Mouse (Mus musculus): Measurements from ENCODE around the gene Jmjd6. TPM values are rescaled to one million over a fixed set of nuclear protein-coding genes. Genes with fewer than 3 reads are reported as not detected.

The Jmjd6 gene
- total RNA-seq, 2 experiments from 2014 or later, result 18.4 to 28.1 TPM

GRCm38 (mm10) chr11:116808811-116809395, 34.3 kb downstream of the Jmjd6 start:
- no peak for DNase-seq (ENCODE audit: low spot score)

DNA sequence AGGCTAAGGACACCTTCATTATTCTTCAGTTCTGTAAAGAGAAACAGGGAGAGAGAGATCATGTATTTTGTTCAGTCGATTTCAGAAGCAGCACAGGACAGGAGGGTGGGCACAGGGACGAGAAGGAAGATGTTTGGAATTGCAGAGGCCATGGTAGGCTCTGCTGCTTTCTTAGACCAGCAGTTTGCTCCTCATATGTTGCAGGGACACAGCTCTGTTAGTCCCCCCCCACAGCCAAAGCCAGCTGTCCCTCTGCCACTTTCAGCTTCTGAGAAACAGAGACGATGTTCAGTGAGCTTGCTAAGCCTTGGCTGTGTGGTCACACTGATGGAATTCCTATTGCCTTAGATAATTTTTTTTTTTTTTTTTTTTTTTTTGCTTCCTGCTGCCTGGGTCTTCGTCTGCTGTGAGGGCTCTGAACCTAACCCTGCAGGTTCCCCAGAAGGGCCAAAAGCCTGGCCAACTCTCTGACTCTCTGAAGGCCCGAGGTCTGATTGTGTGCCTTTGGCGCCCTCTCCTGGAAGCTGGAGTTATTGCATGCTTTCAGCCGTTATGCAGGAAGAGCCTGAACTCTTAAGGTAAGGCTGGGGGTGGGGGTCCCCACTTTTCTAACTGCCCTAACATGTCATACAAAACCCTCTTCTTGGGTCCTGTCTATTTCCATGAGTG, 35.2 kb downstream of the Jmjd6 start:
- DNase-seq (ENCODE audit: low spot score), result peak; percentile 91

GRCm38 (mm10) chr11:116807526-116807925, 35.7 kb downstream of the Jmjd6 start:
- DNase-seq (ENCODE audit: low spot score), result no peak

- DNase-seq (ENCODE audit: low spot score), result no peak
Measured at GRCm38 (mm10) chr11:116807116-116807515, 36.1 kb downstream of the Jmjd6 start.

DNA sequence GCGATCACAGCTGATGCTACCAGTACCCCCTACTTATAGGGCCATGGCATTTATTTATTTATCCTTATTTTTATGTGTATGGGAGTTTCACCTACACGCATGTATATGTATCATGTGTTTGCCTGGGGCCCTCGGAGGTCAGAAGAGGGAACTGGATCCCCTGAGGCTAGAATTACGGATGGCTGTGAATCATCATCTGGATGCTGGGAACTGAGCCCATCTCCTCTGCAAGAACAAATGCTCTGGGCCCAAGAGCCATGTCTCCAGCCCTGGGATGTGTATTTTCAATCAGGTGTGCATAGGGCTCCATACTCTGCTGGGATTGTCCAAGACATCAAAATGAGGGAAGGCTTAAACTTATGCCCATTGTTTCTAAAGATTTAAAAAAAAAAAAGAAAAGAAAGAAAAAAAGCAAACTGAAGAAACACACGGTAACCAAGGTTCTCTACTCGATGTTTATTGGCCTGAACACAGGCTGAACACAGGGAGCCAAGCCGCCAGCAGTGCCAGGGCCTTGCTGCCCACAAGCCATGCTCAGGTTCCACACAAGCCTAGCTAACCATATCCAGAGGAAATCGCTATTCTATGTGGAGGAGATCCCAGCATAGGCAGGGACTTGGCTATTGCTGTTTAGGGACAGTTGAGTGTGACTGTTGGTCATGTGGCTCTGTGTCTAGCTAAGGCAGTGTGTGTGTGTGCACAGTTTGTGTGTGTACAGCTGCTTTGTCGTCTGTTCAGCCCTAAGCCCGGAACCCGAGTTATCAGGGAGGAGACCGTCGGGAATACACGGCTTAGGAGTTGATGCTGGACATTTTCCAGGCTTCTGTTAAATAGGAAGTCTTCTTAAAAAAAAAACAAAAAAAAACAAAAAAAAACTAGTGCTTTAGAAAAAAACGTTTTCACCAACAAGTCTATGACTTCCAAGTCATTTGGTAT, 36.8 kb downstream of the Jmjd6 start:
- DNase-seq (ENCODE audit: low spot score), result no peak

DNA sequence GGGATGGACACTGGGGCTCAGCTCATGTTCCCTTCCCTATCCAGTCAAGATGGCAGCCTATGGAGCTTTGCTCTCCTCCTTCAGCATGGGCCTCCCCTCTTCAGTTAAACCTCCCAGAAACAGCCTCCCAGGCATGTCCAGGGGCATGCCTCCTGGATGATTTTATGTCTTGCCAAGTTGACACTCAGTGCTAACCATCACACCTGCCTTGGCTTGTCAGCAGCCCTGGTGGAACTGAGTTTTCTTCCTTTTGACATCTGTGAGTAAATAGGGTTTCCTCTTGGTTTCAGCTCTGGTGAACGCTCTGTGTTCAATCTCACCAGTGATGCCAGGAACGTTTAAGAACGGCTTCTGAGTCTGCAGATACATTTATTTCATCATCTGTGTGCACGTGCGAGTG, 40.5 kb downstream of the Jmjd6 start:
- DNase-seq (ENCODE audit: low spot score), result no peak

- DNase-seq (ENCODE audit: low spot score), result no peak
Measured at GRCm38 (mm10) chr11:116801106-116801505, 42.1 kb downstream of the Jmjd6 start.

- no peak for DNase-seq (ENCODE audit: low spot score)
Measured at GRCm38 (mm10) chr11:116799364-116799763, 43.9 kb downstream of the Jmjd6 start.

Other genes with a start within 250 kb of the Jmjd6 start
- 10 to 100 TPM; 11.2 to 11.9 TPM for gene Rhbdf2, start 216.4 kb downstream of the Jmjd6 start, total RNA-seq (2021)
- under 1 TPM; 0.34 to 0.50 TPM for gene Prcd, start 189.9 kb downstream of the Jmjd6 start, total RNA-seq (2021)
- gene Cygb, start 189.1 kb downstream of the Jmjd6 start, total RNA-seq (2021), result 10 to 100 TPM; 10.5 to 15.0 TPM
- gene St6galnac1, start 67.9 kb downstream of the Jmjd6 start, total RNA-seq (2021), result not detected
- gene Mxra7, start 15.4 kb downstream of the Jmjd6 start, total RNA-seq (2021), result 1 to 10 TPM; 5.2 to 8.2 TPM
- gene Mettl23, start 171 bp downstream of the Jmjd6 start, total RNA-seq (2021), result 10 to 100 TPM; 40.1 to 41.4 TPM
- gene Mfsd11, start 9.0 kb upstream of the Jmjd6 start, total RNA-seq (2021), result 10 to 100 TPM; 19.1 to 26.2 TPM
- 10 to 100 TPM; 68.0 to 72.0 TPM for gene Srsf2, start 9.6 kb upstream of the Jmjd6 start, total RNA-seq (2021)
- gene Mgat5b, start 75.4 kb upstream of the Jmjd6 start, total RNA-seq (2021), result not detected

Measured in gastrocnemius, adult 18-20 months (tissue).